Mouse (Mus musculus) left cerebral cortex, adult 2 months (tissue): ENCODE data around the gene Pdlim3. TPM values are rescaled to one million over a fixed set of nuclear protein-coding genes. Genes with fewer than 3 reads are reported as not detected.

Experiments used
- DNase-seq, 2 experiments: peaks; one replicate each; pipeline ENCODE4 v3.0.0; 2021 to 2022; ENCODE audit warnings: low spot score in 2 of 2, mixed read lengths in 1 of 2; ENCODE audit errors: extremely low spot score in 1 of 2
- H3K27ac ChIP-seq: fragments of 200-600 bp; 2 replicates; pipeline ENCODE4 v1.8.1; 2022
- H3K4me3 ChIP-seq: fragments of 200-600 bp; 2 replicates; pipeline ENCODE4 v1.8.1; 2022
- CTCF ChIP-seq: fragments of 200-600 bp; IDR thresholded peaks from 2 replicates; pipeline ENCODE4 v1.8.1; 2022; ENCODE audit warnings: antibody characterized with exemption, mild to moderate bottlenecking, moderate library complexity
- intact Hi-C: fragments of 180-260 bp; cut with DNase I; formaldehyde crosslinking; loops from one replicate; pipeline ENCODE4 v1.15.1; 2025
- total RNA-seq, 2 experiments: library from RNA; stranded (reverse); gene quantifications; 2 replicates each; pipeline ENCODE4 v1.2.3; 2021

The Pdlim3 gene
- total RNA-seq, 2 experiments from 2014 or later: 2.2 to 2.4 TPM

DNA sequence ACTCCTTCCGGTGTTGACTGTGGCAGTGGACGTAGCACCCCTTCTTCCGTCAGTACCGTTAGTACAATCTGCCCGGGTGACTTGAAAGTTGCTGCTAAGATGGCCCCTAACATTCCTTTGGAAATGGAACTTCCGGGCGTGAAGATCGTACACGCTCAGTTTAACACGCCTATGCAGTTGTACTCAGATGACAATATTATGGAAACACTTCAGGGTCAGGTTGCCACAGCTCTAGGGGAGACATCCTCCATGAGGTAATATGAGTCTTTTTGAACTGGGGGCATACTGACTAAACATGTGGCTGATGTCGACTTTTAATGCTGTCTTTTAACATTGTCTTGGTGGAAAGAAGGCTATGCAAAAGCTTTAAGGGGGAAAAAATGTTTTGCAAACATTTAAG lies 28.4 kb downstream of the Pdlim3 start:
- intact Hi-C loops: no loop called here
- H3K27ac ChIP-seq: no peak overlapping the region
- DNase-seq: no peak
- TF ChIP-seq CTCF: no peak
- H3K4me3 ChIP-seq: no peak overlapping the region

DNA sequence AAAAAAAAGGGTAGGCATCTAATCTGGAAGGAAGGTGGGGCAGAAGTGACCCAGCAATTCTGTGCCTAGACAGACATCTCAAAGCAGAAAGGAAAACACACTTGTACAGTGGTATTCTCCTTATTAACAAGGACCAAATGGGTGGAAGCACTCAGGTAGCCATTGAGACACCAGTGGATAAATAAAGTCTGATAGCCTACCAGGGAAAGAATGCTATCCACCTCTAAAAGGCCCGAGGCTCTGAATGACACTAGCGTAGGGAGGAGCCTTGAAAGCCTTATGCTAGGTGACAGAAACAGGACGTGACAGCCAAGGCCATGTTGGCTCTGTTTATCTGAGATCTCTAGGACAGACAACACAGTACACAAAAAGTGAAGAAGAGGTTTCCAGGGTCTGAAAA lies 31.2 kb downstream of the Pdlim3 start:
- intact Hi-C loops: loop anchor here (5.0 kb wide), 1 partner anchor 74 kb away; no protein-coding TSS in a partner anchor
- no peak for TF ChIP-seq CTCF
- Histone ChIP-seq H3K27ac (no peak overlapping the region), H3K4me3 (no peak overlapping the region)
- no peak for DNase-seq

DNA sequence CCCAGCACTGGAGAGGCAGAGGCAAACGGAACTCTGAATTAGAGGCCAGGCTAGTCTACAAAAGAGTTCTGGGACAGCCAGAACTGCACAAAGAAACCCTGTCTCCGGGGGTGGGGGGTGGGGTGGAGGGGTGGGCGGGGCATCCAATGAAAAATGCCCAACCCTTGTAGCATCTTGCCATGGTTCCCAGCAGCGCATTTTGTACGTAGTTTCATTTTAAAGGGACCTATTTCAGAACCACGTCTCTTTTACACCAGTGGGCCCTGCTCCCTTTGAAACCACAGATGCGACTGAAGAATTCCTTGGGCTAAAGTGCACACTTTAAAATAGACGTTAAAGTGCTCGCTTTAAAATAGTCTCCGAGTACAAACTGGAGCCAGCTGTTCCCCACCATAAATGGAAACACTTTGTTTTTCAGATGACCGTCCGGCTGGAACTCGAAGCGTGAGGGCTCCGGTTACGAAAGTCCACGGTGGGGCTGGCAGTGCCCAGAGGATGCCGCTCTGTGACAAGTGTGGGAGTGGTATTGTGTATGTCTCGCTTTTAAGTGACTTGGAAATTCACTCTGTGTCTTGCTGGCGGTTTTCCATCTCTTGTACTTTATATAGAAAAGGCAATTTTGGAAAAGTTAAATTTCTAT lies 31.9 kb downstream of the Pdlim3 start:
- intact Hi-C loops: loop anchor here (5.0 kb wide), 1 partner anchor 75 kb away; no protein-coding TSS in a partner anchor
- Histone ChIP-seq H3K4me3 (0 out of 2 replicates have a peak overlapping the region, but pooled peaks have one; percentile 24), H3K27ac (no peak overlapping the region)
- peak in 1 of 2 experiments; percentile 25 for DNase-seq
- TF ChIP-seq CTCF: no peak

DNA sequence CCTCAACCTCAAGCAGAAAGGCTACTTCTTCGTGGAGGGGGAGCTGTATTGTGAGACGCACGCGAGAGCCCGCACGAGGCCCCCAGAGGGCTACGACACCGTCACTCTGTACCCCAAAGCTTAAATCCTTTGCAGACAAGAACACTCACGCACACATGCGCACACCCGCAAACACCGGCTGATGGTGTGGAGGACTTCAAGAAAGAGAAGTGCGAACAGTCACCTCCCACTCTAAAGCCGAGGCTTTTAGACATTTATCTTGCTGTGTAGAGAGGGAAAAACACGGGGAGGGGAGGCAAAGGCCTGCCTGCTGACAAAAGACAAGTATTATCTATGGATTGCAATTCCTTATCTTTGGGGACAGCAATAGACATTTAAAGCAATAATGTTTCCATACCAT lies 33.6 kb downstream of the Pdlim3 start:
- no peak for TF ChIP-seq CTCF
- no peak overlapping the region for H3K4me3 ChIP-seq
- DNase-seq: no peak
- H3K27ac ChIP-seq: no peak overlapping the region
- intact Hi-C loops: loop anchor here (5.0 kb wide), 1 partner anchor 77 kb away; no protein-coding TSS in a partner anchor

DNA sequence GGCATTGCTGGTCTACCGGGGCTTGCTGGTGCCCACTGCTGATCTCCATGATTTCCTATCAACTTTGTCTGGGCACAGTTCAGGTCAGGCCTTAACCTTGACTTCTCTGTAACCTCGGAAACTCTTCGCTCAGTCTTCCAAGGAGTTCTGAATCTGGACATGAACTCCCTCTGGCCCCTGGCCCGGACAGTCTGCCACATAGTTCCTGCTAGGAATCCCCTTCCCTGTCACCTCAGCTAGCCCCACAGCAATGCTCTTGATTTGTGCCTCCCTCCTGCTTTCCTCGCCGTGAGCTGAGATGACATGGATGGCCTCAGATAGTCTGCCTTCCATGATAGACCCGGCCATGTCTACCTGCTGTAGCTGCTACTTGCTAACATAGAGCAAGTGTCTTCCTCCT lies 35.1 kb downstream of the Pdlim3 start:
- no peak for TF ChIP-seq CTCF
- Histone ChIP-seq H3K27ac (no peak overlapping the region), H3K4me3 (no peak overlapping the region)
- intact Hi-C loops: no loop called here
- no peak for DNase-seq

- TF ChIP-seq CTCF: no peak
- intact Hi-C loops: no loop called here
- no peak overlapping the region for H3K4me3 ChIP-seq
Measured at GRCm38 (mm10) chr8:45922116-45922515, 36.9 kb downstream of the Pdlim3 start.

GRCm38 (mm10) chr8:45934582-45935014 lies 49.3 kb downstream of the Pdlim3 start, which contains the start of gene Ccdc110:
Gene Ccdc110, plus strand, starts transcription at chr8:45934619.
- intact Hi-C loops: loop anchor here (1.0 to 5.0 kb wide), 4 partner anchors 117 to 572 kb away; no protein-coding TSS in a partner anchor
- DNase-seq: peak; percentile 94 to 97
- no peak; the same call in none of the 2 replicates for TF ChIP-seq CTCF
- Histone ChIP-seq H3K27ac (no peak within 1 kb of the TSS), H3K4me3 (peak within 1 kb of the TSS; percentile 43)

More at GRCm38 (mm10) chr8:45922116-45922515, 36.9 kb downstream of the Pdlim3 start:
- no peak for DNase-seq
- no peak overlapping the region for H3K27ac ChIP-seq

- intact Hi-C loops: loop anchor here (5.0 kb wide), 2 partner anchors 485 to 575 kb away; no protein-coding TSS in a partner anchor
- no peak for TF ChIP-seq CTCF
- no peak for DNase-seq
- Histone ChIP-seq H3K4me3 (no peak overlapping the region), H3K27ac (no peak overlapping the region)
Measured at GRCm38 (mm10) chr8:45936986-45937385, 51.7 kb downstream of the Pdlim3 start.

GRCm38 (mm10) chr8:45946283-45946682 lies 61.0 kb downstream of the Pdlim3 start:
- Histone ChIP-seq H3K27ac (no peak overlapping the region), H3K4me3 (no peak overlapping the region)
- no peak for TF ChIP-seq CTCF
- intact Hi-C loops: no loop called here
- DNase-seq: no peak

GRCm38 (mm10) chr8:45950622-45951021 lies 65.4 kb downstream of the Pdlim3 start:
- no peak for TF ChIP-seq CTCF
- DNase-seq: no peak
- intact Hi-C loops: no loop called here
- Histone ChIP-seq H3K27ac (no peak overlapping the region), H3K4me3 (no peak overlapping the region)

Other genes with a start within 250 kb of the Pdlim3 start
- 1 to 10 TPM in 1 of 2 experiments, under 1 TPM in 1; 0.84 to 1.3 TPM for gene Ccdc110, start 49.2 kb downstream of the Pdlim3 start, total RNA-seq
- 1 to 10 TPM; 1.7 to 2.9 TPM for gene 1700029J07Rik, start 89.8 kb downstream of the Pdlim3 start, total RNA-seq
- 10 to 100 TPM; 50.9 to 54.2 TPM for gene Ufsp2, start 90.1 kb downstream of the Pdlim3 start, total RNA-seq
- under 1 TPM; 0.11 to 0.58 TPM for gene Lrp2bp, start 113.8 kb downstream of the Pdlim3 start, total RNA-seq
- gene Ankrd37, start 120.2 kb downstream of the Pdlim3 start, total RNA-seq: 1 to 10 TPM; 7.1 to 8.2 TPM